Mouse (Mus musculus): Measurements from ENCODE around the gene Shank1. TPM values are rescaled to one million over a fixed set of nuclear protein-coding genes. Genes with fewer than 3 reads are reported as not detected.

Gene Shank1
- total RNA-seq, 1 experiment: 1.0 TPM

GRCm38 (mm10) chr7:44304775-44305641 is 5.0 kb upstream of the Shank1 start:
- in situ Hi-C loops (cut with MboI; ENCODE audit: low sequenced_read_pairs in 2 of 2, unreplicated experiment in 2 of 2): no loop called here
- Histone ChIP-seq H3K4me1 (ENCODE audit: control insufficient read depth in 2 of 2, insufficient read depth in 2 of 2, low read length in 2 of 2, poor library complexity in 1 of 2) (peaks cover 1 to 18% of the 10 kb centered on the region in 2 experiments; a peak in 3 of 4 replicates), H3K9me3 (ENCODE audit: control insufficient read depth, insufficient read depth, low read depth, low read length) (no peaks in the 10 kb centered on the region), H3K27ac (ENCODE audit: insufficient read depth, low read depth, low read length, poor library complexity, severe bottlenecking) (peak overlapping the region; percentile 78), H3K9ac (ENCODE audit: insufficient read depth, low read depth, low read length, poor library complexity, severe bottlenecking) (peak overlapping the region; percentile 97), H3K4me3 (ENCODE audit: insufficient read depth in 1 of 2, low read depth in 1 of 2, low read length in 2 of 2, poor library complexity in 1 of 2, severe bottlenecking in 1 of 2) (peak overlapping the region; percentile 75 to 81), H3K36me3 (ENCODE audit: control insufficient read depth, insufficient read depth, low read length, poor library complexity, severe bottlenecking) (no peaks in the 10 kb centered on the region)
- peak; percentile 100 for DNase-seq (ENCODE audit: low read depth, low spot score)
- TF ChIP-seq HCFC1 (IDR thresholded peaks at IDR 0.05; ENCODE audit: borderline replicate concordance, insufficient read depth, low read length) (peak; percentile 61; the same call in 1 of the 2 replicates), CHD2 (IDR thresholded peaks at IDR 0.05; ENCODE audit: low read depth, low read length) (peak; percentile 98), MAFK (IDR thresholded peaks at IDR 0.05; ENCODE audit: insufficient read depth, low read depth, low read length) (no peak)

- Histone ChIP-seq H3K36me3 (ENCODE audit: control insufficient read depth, insufficient read depth, low read length, poor library complexity, severe bottlenecking) (no peaks in the 10 kb centered on the region), H3K4me3 (ENCODE audit: insufficient read depth in 1 of 2, low read depth in 1 of 2, low read length in 2 of 2, poor library complexity in 1 of 2, severe bottlenecking in 1 of 2) (peak overlapping the region; percentile 37 to 62; a peak in 3 of 4 replicates), H3K9me3 (ENCODE audit: control insufficient read depth, insufficient read depth, low read depth, low read length) (no peaks in the 10 kb centered on the region), H3K27ac (ENCODE audit: insufficient read depth, low read depth, low read length, poor library complexity, severe bottlenecking) (no peak overlapping the region), H3K4me1 (ENCODE audit: control insufficient read depth in 2 of 2, insufficient read depth in 2 of 2, low read length in 2 of 2, poor library complexity in 1 of 2) (peaks cover 1 to 18% of the 10 kb centered on the region in 2 experiments; a peak in 3 of 4 replicates), H3K9ac (ENCODE audit: insufficient read depth, low read depth, low read length, poor library complexity, severe bottlenecking) (no peak overlapping the region; the same call in 1 of the 2 replicates)
- in situ Hi-C loops (cut with MboI; ENCODE audit: low sequenced_read_pairs in 2 of 2, unreplicated experiment in 2 of 2): no loop called here
- no peak for DNase-seq (ENCODE audit: low read depth, low spot score)
- TF ChIP-seq HCFC1 (IDR thresholded peaks at IDR 0.05; ENCODE audit: borderline replicate concordance, insufficient read depth, low read length) (no peak), MAFK (IDR thresholded peaks at IDR 0.05; ENCODE audit: insufficient read depth, low read depth, low read length) (no peak), ZNF384 (IDR thresholded peaks at IDR 0.05; ENCODE audit: low read depth, low read length) (no peak), CHD2 (IDR thresholded peaks at IDR 0.05; ENCODE audit: low read depth, low read length) (no peak), ZC3H11A (IDR thresholded peaks at IDR 0.05; ENCODE audit: borderline replicate concordance, low read depth, low read length) (no peak)
Measured at GRCm38 (mm10) chr7:44305686-44306085, 4.4 kb upstream of the Shank1 start.

GRCm38 (mm10) chr7:44306516-44307240 is 3.4 kb upstream of the Shank1 start, which contains the start of gene Clec11a:
Gene Clec11a (minus strand): TSS chr7:44306902.
- H3K36me3 ChIP-seq (ENCODE audit: control insufficient read depth, insufficient read depth, low read length, poor library complexity, severe bottlenecking): no peaks in the 10 kb centered on the region
- TF ChIP-seq ZC3H11A (IDR thresholded peaks at IDR 0.05; ENCODE audit: borderline replicate concordance, low read depth, low read length): no peak
- no peak for TF ChIP-seq CHD2 (IDR thresholded peaks at IDR 0.05; ENCODE audit: low read depth, low read length)
- no peak for TF ChIP-seq MAFK (IDR thresholded peaks at IDR 0.05; ENCODE audit: insufficient read depth, low read depth, low read length)
- TF ChIP-seq HCFC1 (IDR thresholded peaks at IDR 0.05; ENCODE audit: borderline replicate concordance, insufficient read depth, low read length): no peak
- TF ChIP-seq ZNF384 (IDR thresholded peaks at IDR 0.05; ENCODE audit: low read depth, low read length): no peak
- no peak within 1 kb of the TSS; the same call in 1 of the 2 replicates for H3K9ac ChIP-seq (ENCODE audit: insufficient read depth, low read depth, low read length, poor library complexity, severe bottlenecking)
- H3K4me3 ChIP-seq (ENCODE audit: insufficient read depth in 1 of 2, low read depth in 1 of 2, low read length in 2 of 2, poor library complexity in 1 of 2, severe bottlenecking in 1 of 2): peak within 1 kb of the TSS; percentile 37 to 62; a peak in 3 of 4 replicates
- no peaks in the 10 kb centered on the region for H3K9me3 ChIP-seq (ENCODE audit: control insufficient read depth, insufficient read depth, low read depth, low read length)
- DNase-seq (ENCODE audit: low read depth, low spot score): no peak
- peaks cover 1 to 21% of the 10 kb centered on the region in 2 experiments; a peak in 3 of 4 replicates for H3K4me1 ChIP-seq (ENCODE audit: control insufficient read depth in 2 of 2, insufficient read depth in 2 of 2, low read length in 2 of 2, poor library complexity in 1 of 2)
- in situ Hi-C loops (cut with MboI; ENCODE audit: low sequenced_read_pairs in 2 of 2, unreplicated experiment in 2 of 2): no loop called here
- H3K27ac ChIP-seq (ENCODE audit: insufficient read depth, low read depth, low read length, poor library complexity, severe bottlenecking): no peak within 1 kb of the TSS

GRCm38 (mm10) chr7:44307261-44308020 is 2.6 kb upstream of the Shank1 start:
- in situ Hi-C loops (cut with MboI; ENCODE audit: low sequenced_read_pairs in 2 of 2, unreplicated experiment in 2 of 2): no loop called here
- no peaks in the 10 kb centered on the region for H3K9me3 ChIP-seq (ENCODE audit: control insufficient read depth, insufficient read depth, low read depth, low read length)
- no peak for DNase-seq (ENCODE audit: low read depth, low spot score)
- H3K4me1 ChIP-seq (ENCODE audit: control insufficient read depth in 2 of 2, insufficient read depth in 2 of 2, low read length in 2 of 2, poor library complexity in 1 of 2): peaks cover 1 to 23% of the 10 kb centered on the region in 2 experiments; a peak in 3 of 4 replicates
- H3K36me3 ChIP-seq (ENCODE audit: control insufficient read depth, insufficient read depth, low read length, poor library complexity, severe bottlenecking): no peaks in the 10 kb centered on the region
- no peak overlapping the region for H3K27ac ChIP-seq (ENCODE audit: insufficient read depth, low read depth, low read length, poor library complexity, severe bottlenecking)
- H3K9ac ChIP-seq (ENCODE audit: insufficient read depth, low read depth, low read length, poor library complexity, severe bottlenecking): no peak overlapping the region
- TF ChIP-seq ZNF384 (IDR thresholded peaks at IDR 0.05; ENCODE audit: low read depth, low read length): no peak
- no peak for TF ChIP-seq CHD2 (IDR thresholded peaks at IDR 0.05; ENCODE audit: low read depth, low read length)
- no peak overlapping the region for H3K4me3 ChIP-seq (ENCODE audit: insufficient read depth in 1 of 2, low read depth in 1 of 2, low read length in 2 of 2, poor library complexity in 1 of 2, severe bottlenecking in 1 of 2)

All from ES-E14 (cell line).